Mouse (Mus musculus): ENCODE measurements at regions not wholly inside any gene's neighbourhood (a gene's known extent, or its start where the extent isn't known, plus 50 kb on each side); places are given as distances from the start of the nearest gene placed in this dataset.
"Not testable (repeated sequence)": the region's sequence is repeated elsewhere in the genome, so short reads cannot be mapped to it uniquely, and the experiment has no call there.

GRCm38 (mm10) chr13:72541706-72542105 is 86.9 kb upstream of the Irx2 start:
- DNase-seq (ENCODE audit: low spot score): no peak

- DNase-seq (ENCODE audit: low spot score): no peak
Measured at GRCm38 (mm10) chr13:72557951-72558350, 70.7 kb upstream of the Irx2 start.

- no peak for DNase-seq (ENCODE audit: low spot score)
Measured at GRCm38 (mm10) chr13:72571871-72572270, 56.7 kb upstream of the Irx2 start.

GRCm38 (mm10) chr13:72572846-72573245 is 55.8 kb upstream of the Irx2 start:
- DNase-seq (ENCODE audit: low spot score): no peak

- not testable (repeated sequence) for DNase-seq (ENCODE audit: low spot score)
Measured at GRCm38 (mm10) chr13:72574126-72574525, 54.5 kb upstream of the Irx2 start.

- DNase-seq (ENCODE audit: low spot score): no peak
Measured at GRCm38 (mm10) chr13:72576485-72576884, 52.1 kb upstream of the Irx2 start.

GRCm38 (mm10) chr13:72578416-72578815 is 50.2 kb upstream of the Irx2 start:
- no peak for DNase-seq (ENCODE audit: low spot score)
